ENCODE assay signal across 17 mouse cellular contexts in the genomic region with DNA sequence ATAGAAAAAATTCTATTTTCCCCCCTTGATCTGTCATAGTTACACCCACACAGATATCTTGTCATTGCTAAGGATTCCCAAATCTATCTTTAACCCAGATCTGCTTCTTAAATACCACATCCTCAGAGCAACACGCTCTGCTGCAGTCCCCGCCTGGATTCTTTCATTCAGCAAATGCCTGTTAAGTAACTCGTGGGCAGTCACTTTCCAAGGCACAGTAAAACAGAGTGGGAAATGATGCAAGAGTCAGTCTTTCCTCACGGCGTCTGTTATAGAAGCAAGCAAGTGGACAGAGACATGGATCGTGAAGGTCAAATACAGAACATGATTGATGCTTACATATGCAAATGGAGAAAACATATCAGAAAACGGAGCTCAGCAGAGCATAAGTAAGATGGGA.
DNase-seq lines count a peak whose midpoint lies in the region.
"Had no signal": no experiment of that assay in that cellular context is flagged by ENCODE, and none has a peak within 500 bp of the region (broad histone marks: within the 10 kb centered on the region; RNA-seq: fewer than 3 reads in every experiment).

No protein-coding gene starts in this region.

- intact Hi-C loops in left cerebral cortex, postnatal 4 days (cut with DNase I), result no loop called here

- peak; percentile 4 to 20 for DNase-seq in left cerebral cortex, adult 18-20 months (ENCODE audit: low spot score in 2 of 2)
- DNase-seq in left cerebral cortex, postnatal 4 days, result no peak
- DNase-seq in right cerebral cortex, adult 2 months (ENCODE audit: low spot score in 2 of 2), result peak; percentile 27 to 41
- no peak for DNase-seq in right cerebral cortex, postnatal 25 days
- DNase-seq in frontal cortex, adult 2 months (ENCODE audit: extremely low spot score in 1 of 2, low spot score in 1 of 2), result peak; percentile 12 to 50
- peak; percentile 46 for DNase-seq in telencephalon, adult 2 months (ENCODE audit: low read depth, low spot score)
- DNase-seq in spleen, postnatal 10 days (ENCODE audit: low spot score in 2 of 2), result no peak
- no peak for DNase-seq in testis, postnatal 14 days (ENCODE audit: low spot score)
- DNase-seq: adrenal gland, postnatal 10 days; cerebellum, adult 2 months; cerebellum, postnatal 25 days; gastrocnemius, postnatal 10 days; heart, adult 18-20 months; kidney, adult 11 months; liver; thymus, adult 2 months; thymus, postnatal 4 days had no signal

Comparison
In these comparisons a context has a peak if more than half of its experiments do, and no peak if none do; other contexts are left out.
1. DNase-seq: peak in left cerebral cortex, adult 18-20 months (2 of 2), right cerebral cortex, adult 2 months (2 of 2), frontal cortex, adult 2 months (2 of 2) and telencephalon, adult 2 months (single experiment); none in left cerebral cortex, postnatal 4 days (single experiment), right cerebral cortex, postnatal 25 days (single experiment), spleen, postnatal 10 days (0 of 2) and testis, postnatal 14 days (single experiment).